Mouse (Mus musculus): ENCODE data around the gene Btn2a2.
A peak's percentile ranks its signal among the peaks of the same experiment; 100 is the strongest.

Btn2a2 gene

DNA sequence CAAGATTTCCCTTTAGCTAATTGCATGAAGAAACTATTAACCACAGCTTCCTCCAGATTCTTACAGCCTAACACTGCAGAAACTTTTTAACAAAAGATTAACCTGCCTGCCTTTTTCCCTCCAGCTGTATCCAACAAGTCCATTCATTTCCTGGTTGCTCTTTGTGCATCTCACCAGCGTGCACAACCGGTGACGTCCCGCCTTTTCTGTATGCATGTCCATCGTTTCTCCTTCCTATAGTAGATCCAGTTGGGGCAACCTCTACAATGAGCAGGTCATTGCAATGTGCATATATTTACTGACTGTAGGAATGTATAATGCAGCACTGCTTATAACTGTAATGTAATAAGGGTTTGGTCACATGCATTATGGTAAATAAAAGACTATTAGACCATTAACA lies 35.3 kb upstream of the Btn2a2 start:
- no peak for DNase-seq (ENCODE audit: low read depth in 2 of 2, low spot score in 2 of 2)

DNA sequence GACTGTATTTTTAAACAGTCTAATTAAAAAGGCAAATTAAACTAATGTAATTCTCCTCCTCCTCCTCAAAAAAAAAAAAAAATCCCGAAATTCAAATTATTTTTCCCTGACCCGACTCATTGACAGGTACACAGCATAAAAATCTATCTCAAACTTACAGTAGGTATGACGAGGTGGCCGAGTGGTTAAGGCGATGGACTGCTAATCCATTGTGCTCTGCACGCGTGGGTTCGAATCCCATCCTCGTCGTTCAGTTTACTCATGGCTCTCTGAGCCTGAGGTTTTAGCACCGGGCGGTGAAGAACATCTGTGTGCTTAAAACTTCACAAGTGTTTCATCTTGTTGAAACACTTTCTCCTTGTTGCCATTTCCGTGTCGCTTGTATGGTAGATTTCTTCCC lies 33.0 kb upstream of the Btn2a2 start:
- DNase-seq (ENCODE audit: low read depth in 2 of 2, low spot score in 2 of 2), result peak; percentile 74 to 76

DNA sequence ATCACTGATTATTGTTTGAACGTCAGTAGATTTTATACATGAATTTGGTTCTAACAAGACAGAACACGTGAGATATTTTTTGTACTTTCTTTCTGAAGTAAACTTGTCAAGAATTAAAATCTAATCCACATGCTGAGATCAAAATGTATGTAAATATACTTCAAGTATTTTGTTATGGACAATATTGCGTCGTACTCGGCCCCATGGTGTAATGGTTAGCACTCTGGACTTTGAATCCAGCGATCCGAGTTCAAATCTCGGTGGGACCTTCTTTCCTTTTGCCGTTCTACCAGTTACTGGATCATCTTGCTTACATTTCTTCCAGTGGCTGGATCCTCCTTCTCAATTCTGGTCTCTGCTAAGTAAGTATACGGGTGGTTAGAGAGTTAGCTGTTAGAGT lies 30.8 kb upstream of the Btn2a2 start:
- DNase-seq (ENCODE audit: low read depth in 2 of 2, low spot score in 2 of 2), result peak; percentile 79 to 80

DNA sequence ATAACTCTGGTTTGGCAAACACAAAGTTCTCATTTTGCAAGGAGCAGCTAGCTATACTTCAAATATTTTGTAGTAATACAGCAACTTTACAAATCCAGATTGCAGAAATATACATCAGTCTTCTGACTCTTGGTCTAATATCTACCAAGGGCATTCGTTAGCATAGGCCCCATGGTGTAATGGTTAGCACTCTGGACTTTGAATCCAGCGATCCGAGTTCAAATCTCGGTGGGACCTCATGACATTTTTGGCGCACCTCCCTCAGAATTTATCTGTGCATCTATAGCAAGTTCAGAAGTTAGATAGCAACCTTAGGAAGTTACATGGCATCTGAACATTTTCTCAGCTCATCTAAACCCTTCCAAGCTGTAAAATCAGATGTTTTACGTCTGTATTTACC lies 30.2 kb upstream of the Btn2a2 start:
- DNase-seq (ENCODE audit: low read depth in 2 of 2, low spot score in 2 of 2), result peak; percentile 87

DNA sequence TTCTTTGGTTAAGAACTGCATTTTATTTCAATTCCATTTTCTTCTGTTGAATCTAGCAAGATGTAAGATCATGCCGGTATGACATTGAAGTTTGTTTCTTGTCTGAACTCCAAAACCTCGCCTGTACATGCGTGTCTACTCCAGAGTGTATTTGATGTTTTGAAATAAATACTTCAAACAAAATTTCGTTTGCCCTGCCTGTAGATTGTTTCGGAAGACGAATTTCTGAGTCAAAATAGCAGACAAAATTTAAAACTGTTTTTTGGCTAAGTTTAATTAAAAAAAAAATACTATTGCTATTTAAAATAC lies 29.6 kb upstream of the Btn2a2 start:
- DNase-seq (ENCODE audit: low read depth in 2 of 2, low spot score in 2 of 2), result no peak

GRCm38 (mm10) chr13:23517603-23518294 lies 29.1 kb upstream of the Btn2a2 start:
- DNase-seq (ENCODE audit: low read depth in 2 of 2, low spot score in 2 of 2), result peak; percentile 86 to 89

DNA sequence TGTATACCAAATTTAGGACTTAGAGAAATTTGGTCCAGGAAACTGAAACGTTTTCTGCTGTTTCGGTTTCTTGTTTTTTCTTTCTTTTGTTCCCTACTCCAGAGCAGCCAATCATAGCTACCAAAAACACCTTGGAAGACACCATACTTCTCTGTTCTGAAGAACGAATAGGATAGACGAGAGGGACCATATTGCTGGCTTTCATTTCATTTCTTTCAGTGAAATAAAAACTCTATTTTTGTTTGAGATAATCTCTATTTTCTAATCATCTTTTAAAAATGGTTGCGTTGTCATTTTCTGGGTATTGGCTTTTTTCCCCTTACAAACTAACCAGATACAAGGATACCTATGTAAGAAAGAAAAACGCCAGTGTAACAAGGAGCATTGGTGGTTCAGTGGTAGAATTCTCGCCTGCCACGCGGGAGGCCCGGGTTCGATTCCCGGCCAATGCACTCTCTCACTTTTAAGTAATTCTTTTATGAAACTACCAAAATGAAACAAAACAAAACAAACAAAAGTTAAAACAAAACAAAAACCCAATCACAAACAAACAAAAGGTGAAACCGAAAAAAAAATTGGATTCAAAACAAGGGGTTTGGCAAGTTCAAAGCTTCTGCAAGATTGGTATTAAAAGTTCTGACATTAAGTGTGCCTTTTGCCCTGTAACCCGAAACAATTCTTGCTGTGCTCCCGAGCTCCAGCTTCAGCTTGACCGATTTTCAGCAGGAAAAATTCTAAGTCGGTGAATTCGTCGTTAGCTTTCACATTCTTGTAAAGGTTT lies 28.4 kb upstream of the Btn2a2 start:
- peak; percentile 72 to 75 for DNase-seq (ENCODE audit: low read depth in 2 of 2, low spot score in 2 of 2)

GRCm38 (mm10) chr13:23515826-23516620 lies 27.4 kb upstream of the Btn2a2 start:
- DNase-seq (ENCODE audit: low read depth in 2 of 2, low spot score in 2 of 2), result no peak

DNA sequence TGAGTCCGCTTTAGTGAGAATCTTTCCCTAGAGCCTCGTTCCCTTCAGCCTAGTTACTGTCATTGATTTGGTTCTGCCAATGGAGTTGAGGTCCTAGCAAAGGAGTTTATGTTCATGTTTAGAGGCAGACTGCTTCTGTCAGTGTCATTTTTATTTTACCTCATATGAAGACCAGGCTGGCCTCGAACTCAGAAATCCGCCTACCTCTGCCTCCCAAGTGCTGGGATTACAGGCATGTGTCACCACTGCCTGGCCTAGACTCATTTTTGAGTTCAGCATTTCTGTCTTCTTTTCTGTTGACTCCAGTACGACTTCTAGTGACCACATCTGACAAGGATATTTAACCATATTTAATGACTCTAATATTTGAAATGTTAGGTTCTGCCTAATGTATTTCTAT lies 26.6 kb upstream of the Btn2a2 start:
- no peak for DNase-seq (ENCODE audit: low read depth in 2 of 2, low spot score in 2 of 2)

GRCm38 (mm10) chr13:23513517-23513916 lies 24.9 kb upstream of the Btn2a2 start:
- DNase-seq (ENCODE audit: low read depth in 2 of 2, low spot score in 2 of 2), result no peak

GRCm38 (mm10) chr13:23510127-23510526 lies 21.5 kb upstream of the Btn2a2 start:
- DNase-seq (ENCODE audit: low read depth in 2 of 2, low spot score in 2 of 2), result no peak

DNA sequence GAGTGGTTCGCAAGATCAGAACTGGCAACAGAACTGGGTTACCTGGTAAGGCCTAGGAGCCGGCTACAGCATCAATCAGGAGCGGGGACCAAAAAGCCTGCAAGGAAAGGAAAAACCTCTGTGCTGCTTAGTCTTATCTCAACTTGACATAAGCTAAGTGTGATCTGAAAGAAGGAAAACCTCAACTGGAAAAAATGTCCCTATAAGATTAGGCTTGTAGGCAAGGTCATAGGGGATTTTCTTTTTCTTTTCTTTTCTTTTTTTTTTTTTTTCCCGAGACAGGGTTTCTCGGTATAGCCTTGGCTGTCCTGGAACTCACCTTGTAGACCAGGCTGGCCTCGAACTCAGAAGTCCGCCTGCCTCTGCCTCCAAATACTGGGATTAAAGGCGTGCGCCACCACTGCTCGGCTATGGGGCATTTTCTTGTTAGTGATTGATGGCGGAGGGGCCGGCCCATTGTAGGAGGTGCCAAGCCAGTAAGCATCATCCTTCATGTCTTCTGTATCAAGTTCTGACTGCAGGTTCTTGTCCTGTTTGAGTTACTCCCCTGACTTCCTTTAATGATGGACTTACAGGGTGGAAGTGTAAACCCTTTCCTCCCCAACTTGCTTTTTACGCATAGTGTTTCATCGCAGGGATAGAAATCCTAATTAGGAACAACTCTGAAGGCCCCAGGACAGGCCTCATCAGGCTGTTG lies 18.3 kb upstream of the Btn2a2 start:
- DNase-seq (ENCODE audit: low read depth in 2 of 2, low spot score in 2 of 2), result no peak

GRCm38 (mm10) chr13:23506351-23506750 lies 17.7 kb upstream of the Btn2a2 start:
- DNase-seq (ENCODE audit: low read depth in 2 of 2, low spot score in 2 of 2), result peak; percentile 42 to 53

- DNase-seq (ENCODE audit: low read depth in 2 of 2, low spot score in 2 of 2), result no peak
Observed at GRCm38 (mm10) chr13:23505662-23506345, 17.1 kb upstream of the Btn2a2 start.

- DNase-seq (ENCODE audit: low read depth in 2 of 2, low spot score in 2 of 2), result peak; percentile 41 to 57
Observed at GRCm38 (mm10) chr13:23503797-23504196, 15.1 kb upstream of the Btn2a2 start.

GRCm38 (mm10) chr13:23502916-23503315 lies 14.3 kb upstream of the Btn2a2 start:
- no peak for DNase-seq (ENCODE audit: low read depth in 2 of 2, low spot score in 2 of 2)

DNA sequence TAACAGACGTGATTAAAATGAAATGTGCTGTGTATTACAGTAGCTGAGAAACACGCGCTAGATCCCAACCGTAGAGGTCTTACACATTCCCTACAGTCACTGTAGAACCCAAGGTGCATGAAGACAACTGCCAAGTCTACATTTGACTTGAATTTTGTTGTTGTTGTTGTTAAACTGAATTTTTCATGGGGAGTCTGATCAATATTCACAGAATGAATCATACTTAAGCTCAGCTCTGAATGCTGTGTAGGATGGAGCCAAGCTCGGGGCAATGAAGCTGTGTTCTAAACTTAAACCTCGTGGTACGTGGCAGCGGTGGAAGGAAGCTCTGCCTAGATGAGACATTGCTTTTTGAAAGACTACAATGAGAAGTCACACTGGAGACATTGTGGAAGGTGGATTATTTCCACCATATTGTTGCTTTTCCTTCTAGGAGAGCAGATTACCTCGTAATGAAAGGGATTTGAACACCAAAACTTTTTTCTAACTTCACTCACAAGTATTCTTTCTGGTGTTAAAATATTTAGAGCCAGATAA lies 13.4 kb upstream of the Btn2a2 start:
- no peak for DNase-seq (ENCODE audit: low read depth in 2 of 2, low spot score in 2 of 2)

GRCm38 (mm10) chr13:23501511-23501910 lies 12.9 kb upstream of the Btn2a2 start:
- DNase-seq (ENCODE audit: low read depth in 2 of 2, low spot score in 2 of 2), result no peak

DNA sequence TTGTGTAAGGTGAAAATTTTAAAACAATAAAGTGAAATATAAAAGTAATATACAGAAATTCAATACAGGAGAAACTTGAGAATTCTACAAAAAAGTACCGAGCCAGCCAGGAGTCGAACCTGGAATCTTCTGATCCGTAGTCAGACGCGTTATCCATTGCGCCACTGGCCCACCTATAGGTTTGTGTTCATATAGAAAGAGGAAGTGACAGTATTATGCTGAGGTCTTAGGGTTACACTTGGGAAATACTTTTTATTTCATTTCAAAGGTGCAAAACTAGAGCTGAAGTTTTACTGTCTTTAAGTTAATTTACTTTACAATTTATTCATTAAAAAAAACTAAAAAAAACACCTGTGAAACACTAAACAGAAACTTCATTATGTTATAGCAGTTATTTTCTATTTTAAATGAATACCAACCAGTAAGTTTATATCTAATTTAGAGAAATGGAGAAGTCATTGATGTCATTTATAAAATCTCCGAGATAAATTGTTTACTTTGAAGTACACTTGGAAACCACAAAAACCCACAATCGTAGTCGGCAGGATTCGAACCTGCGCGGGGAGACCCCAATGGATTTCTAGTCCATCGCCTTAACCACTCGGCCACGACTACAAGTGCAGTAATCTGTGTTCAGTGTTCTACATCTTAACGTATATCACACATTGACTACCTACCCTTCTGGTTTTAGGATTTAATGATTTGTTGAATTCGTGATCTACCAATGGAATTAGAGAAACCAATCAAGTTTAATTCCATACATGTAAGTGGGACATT lies 12.0 kb upstream of the Btn2a2 start:
- DNase-seq (ENCODE audit: low read depth in 2 of 2, low spot score in 2 of 2), result peak; percentile 78 to 84

DNA sequence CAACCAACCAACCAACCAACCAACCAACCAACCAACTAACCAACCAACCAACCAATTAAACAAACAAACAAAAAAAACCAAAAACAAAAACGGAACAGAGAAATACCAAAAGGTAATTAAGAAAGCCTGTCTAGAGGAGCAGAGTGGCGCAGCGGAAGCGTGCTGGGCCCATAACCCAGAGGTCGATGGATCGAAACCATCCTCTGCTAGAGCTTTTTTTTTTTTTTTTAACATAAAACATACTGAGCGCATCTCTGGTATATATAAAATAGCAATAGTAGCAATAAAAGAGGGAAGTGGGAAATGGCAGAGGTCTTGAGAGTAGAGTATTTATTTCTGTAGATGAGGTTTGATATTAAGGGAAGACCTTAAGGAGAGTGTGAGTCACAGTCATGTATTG lies 11.3 kb upstream of the Btn2a2 start:
- DNase-seq (ENCODE audit: low read depth in 2 of 2, low spot score in 2 of 2), result no peak

All from CD8-positive naive resting alpha-beta T cell, adult 2 months (primary cell).